Mouse (Mus musculus): Measurements from ENCODE around the gene Dirc2.

The Dirc2 gene

GRCm38 (mm10) chr16:35768785-35769642, at the start of gene Dirc2:
Gene Dirc2 (minus strand): TSS chr16:35769356.
- peak; percentile 84 to 86 for DNase-seq

GRCm38 (mm10) chr16:35817255-35818089, 48.3 kb upstream of the Dirc2 start:
- DNase-seq, result peak; percentile 93 to 94

GRCm38 (mm10) chr16:35813119-35813518, 44.0 kb upstream of the Dirc2 start:
- DNase-seq, result no peak

- no peak for DNase-seq
Measured at GRCm38 (mm10) chr16:35808838-35809237, 39.7 kb upstream of the Dirc2 start.

GRCm38 (mm10) chr16:35807663-35807992, 38.5 kb upstream of the Dirc2 start:
- no peak for DNase-seq

- DNase-seq, result no peak
Measured at GRCm38 (mm10) chr16:35806973-35807662, 38.0 kb upstream of the Dirc2 start.

- no peak for DNase-seq
Measured at GRCm38 (mm10) chr16:35803723-35804122, 34.6 kb upstream of the Dirc2 start.

GRCm38 (mm10) chr16:35802163-35802562, 33.0 kb upstream of the Dirc2 start:
- DNase-seq, result no peak

- DNase-seq, result no peak
Measured at GRCm38 (mm10) chr16:35791962-35792521, 22.9 kb upstream of the Dirc2 start.

GRCm38 (mm10) chr16:35788330-35788729, 19.2 kb upstream of the Dirc2 start:
- DNase-seq, result no peak

GRCm38 (mm10) chr16:35787568-35788189, 18.5 kb upstream of the Dirc2 start:
- DNase-seq, result no peak

GRCm38 (mm10) chr16:35787163-35787562, 18.0 kb upstream of the Dirc2 start:
- DNase-seq, result no peak

GRCm38 (mm10) chr16:35784134-35784725, 15.1 kb upstream of the Dirc2 start:
- no peak for DNase-seq

- no peak for DNase-seq
Measured at GRCm38 (mm10) chr16:35783207-35783573, 14.0 kb upstream of the Dirc2 start.

GRCm38 (mm10) chr16:35782451-35783206, 13.5 kb upstream of the Dirc2 start:
- DNase-seq, result no peak

GRCm38 (mm10) chr16:35781651-35782050, 12.5 kb upstream of the Dirc2 start:
- no peak for DNase-seq

GRCm38 (mm10) chr16:35781096-35781495, 11.9 kb upstream of the Dirc2 start:
- DNase-seq, result no peak

- DNase-seq, result no peak
Measured at GRCm38 (mm10) chr16:35779681-35780080, 10.5 kb upstream of the Dirc2 start.

GRCm38 (mm10) chr16:35777768-35778167, 8.6 kb upstream of the Dirc2 start:
- DNase-seq, result no peak

- DNase-seq, result no peak
Measured at GRCm38 (mm10) chr16:35776737-35777136, 7.6 kb upstream of the Dirc2 start.

- DNase-seq, result no peak
Measured at GRCm38 (mm10) chr16:35775835-35776234, 6.7 kb upstream of the Dirc2 start.
